Mouse (Mus musculus): ENCODE measurements around the gene Uba2. TPM values are rescaled to one million over a fixed set of nuclear protein-coding genes. Genes with fewer than 3 reads are reported as not detected.
A peak's percentile ranks its signal among the peaks of the same experiment; 100 is the strongest.

Gene Uba2
- polyA plus RNA-seq, 1 experiment from 2014 or later = 50.2 TPM

- Histone ChIP-seq H3K9ac (ENCODE audit: low read depth, low read length) (no peak overlapping the region), H3K4me3 (ENCODE audit: low read depth, low read length) (no peak overlapping the region), H3K27me3 (replicated peaks; ENCODE audit: control insufficient read depth, insufficient read depth, low read length) (no peaks in the 10 kb centered on the region), H3K4me2 (replicated peaks; ENCODE audit: low read depth) (no peak overlapping the region), H3K9me3 (ENCODE audit: control insufficient read depth) (no peaks in the 10 kb centered on the region), H3K27ac (ENCODE audit: low read depth, low read length) (no peak overlapping the region), H3K4me1 (replicated peaks; ENCODE audit: control insufficient read depth, insufficient read depth, low read length) (no peaks in the 10 kb centered on the region), H3K36me3 (ENCODE audit: control insufficient read depth, insufficient read depth) (peaks cover 46% of the 10 kb centered on the region; the same call in 1 of the 2 replicates)
- 68% methylated on average over 3 of the region's 3 CpGs for WGBS
- ATAC-seq = peak; percentile 25; the same call in 1 of the 2 replicates
- no peak for TF ChIP-seq CTCF (IDR thresholded peaks at IDR 0.05; ENCODE audit: low read depth)
Measured at GRCm38 (mm10) chr7:34116601-34117000, 52.8 kb downstream of the Uba2 start.

- no peak overlapping the region for H3K4me3 ChIP-seq (ENCODE audit: low read depth, low read length)
- no peaks in the 10 kb centered on the region for H3K9me3 ChIP-seq (ENCODE audit: control insufficient read depth)
- H3K27me3 ChIP-seq (replicated peaks; ENCODE audit: control insufficient read depth, insufficient read depth, low read length) = no peaks in the 10 kb centered on the region
- no peak overlapping the region for H3K27ac ChIP-seq (ENCODE audit: low read depth, low read length)
- ATAC-seq = no peak
- H3K4me1 ChIP-seq (replicated peaks; ENCODE audit: control insufficient read depth, insufficient read depth, low read length) = no peaks in the 10 kb centered on the region
- TF ChIP-seq CTCF (IDR thresholded peaks at IDR 0.05; ENCODE audit: low read depth) = no peak
- WGBS = 73% methylated on average over 5 of the region's 5 CpGs
- no peak overlapping the region for H3K4me2 ChIP-seq (replicated peaks; ENCODE audit: low read depth)
- H3K36me3 ChIP-seq (ENCODE audit: control insufficient read depth, insufficient read depth) = peaks cover 12% of the 10 kb centered on the region; the same call in 1 of the 2 replicates
- no peak overlapping the region for H3K9ac ChIP-seq (ENCODE audit: low read depth, low read length)
Measured at GRCm38 (mm10) chr7:34109190-34109589, 60.2 kb downstream of the Uba2 start.

- TF ChIP-seq CTCF (IDR thresholded peaks at IDR 0.05; ENCODE audit: low read depth) = no peak
- no peaks in the 10 kb centered on the region for H3K9me3 ChIP-seq (ENCODE audit: control insufficient read depth)
- no peak overlapping the region for H3K4me2 ChIP-seq (replicated peaks; ENCODE audit: low read depth)
- no peaks in the 10 kb centered on the region for H3K4me1 ChIP-seq (replicated peaks; ENCODE audit: control insufficient read depth, insufficient read depth, low read length)
- H3K27ac ChIP-seq (ENCODE audit: low read depth, low read length) = no peak overlapping the region
- no peaks in the 10 kb centered on the region for H3K27me3 ChIP-seq (replicated peaks; ENCODE audit: control insufficient read depth, insufficient read depth, low read length)
- no peak overlapping the region for H3K4me3 ChIP-seq (ENCODE audit: low read depth, low read length)
- ATAC-seq = no peak
- H3K36me3 ChIP-seq (ENCODE audit: control insufficient read depth, insufficient read depth) = no peaks in the 10 kb centered on the region
- H3K9ac ChIP-seq (ENCODE audit: low read depth, low read length) = no peak overlapping the region
Measured at GRCm38 (mm10) chr7:34101276-34101675, 68.1 kb downstream of the Uba2 start.

- H3K9ac ChIP-seq (ENCODE audit: low read depth, low read length) = no peak overlapping the region
- no peak overlapping the region for H3K4me2 ChIP-seq (replicated peaks; ENCODE audit: low read depth)
- H3K4me1 ChIP-seq (replicated peaks; ENCODE audit: control insufficient read depth, insufficient read depth, low read length) = no peaks in the 10 kb centered on the region
- TF ChIP-seq CTCF (IDR thresholded peaks at IDR 0.05; ENCODE audit: low read depth) = no peak
- H3K4me3 ChIP-seq (ENCODE audit: low read depth, low read length) = no peak overlapping the region
- 77% methylated on average over 2 of the region's 2 CpGs for WGBS
- H3K9me3 ChIP-seq (ENCODE audit: control insufficient read depth) = no peaks in the 10 kb centered on the region
- no peak overlapping the region for H3K27ac ChIP-seq (ENCODE audit: low read depth, low read length)
- ATAC-seq = no peak
- H3K27me3 ChIP-seq (replicated peaks; ENCODE audit: control insufficient read depth, insufficient read depth, low read length) = no peaks in the 10 kb centered on the region
- no peaks in the 10 kb centered on the region for H3K36me3 ChIP-seq (ENCODE audit: control insufficient read depth, insufficient read depth)
Measured at GRCm38 (mm10) chr7:34100002-34100401, 69.4 kb downstream of the Uba2 start.

GRCm38 (mm10) chr7:34094911-34095481 is 74.4 kb downstream of the Uba2 start, which contains the start of gene Scgb1b30:
Gene Scgb1b30 (plus strand): TSS chr7:34095431.
- Histone ChIP-seq H3K27me3 (replicated peaks; ENCODE audit: control insufficient read depth, insufficient read depth, low read length) (no peaks in the 10 kb centered on the region), H3K27ac (ENCODE audit: low read depth, low read length) (no peak within 1 kb of the TSS), H3K4me2 (replicated peaks; ENCODE audit: low read depth) (no peak within 1 kb of the TSS), H3K9ac (ENCODE audit: low read depth, low read length) (no peak within 1 kb of the TSS), H3K4me1 (replicated peaks; ENCODE audit: control insufficient read depth, insufficient read depth, low read length) (no peaks in the 10 kb centered on the region), H3K4me3 (ENCODE audit: low read depth, low read length) (no peak within 1 kb of the TSS), H3K9me3 (ENCODE audit: control insufficient read depth) (no peaks in the 10 kb centered on the region), H3K36me3 (ENCODE audit: control insufficient read depth, insufficient read depth) (no peaks in the 10 kb centered on the region)
- WGBS = 72% methylated on average over 3 of the region's 3 CpGs
- no peak for TF ChIP-seq CTCF (IDR thresholded peaks at IDR 0.05; ENCODE audit: low read depth)
- no peak for ATAC-seq

Other genes with a start within 250 kb of the Uba2 start
- gene Scgb2b26, start 224.6 kb downstream of the Uba2 start, polyA plus RNA-seq (2015; fragmentation: Nextera tagmentation; extraction: Ambion mirVana) = not detected in 2 replicates
- gene Scgb2b27, start 155.7 kb downstream of the Uba2 start, polyA plus RNA-seq (2015; fragmentation: Nextera tagmentation; extraction: Ambion mirVana) = not detected in 2 replicates
- gene Scgb1b27, start 148.1 kb downstream of the Uba2 start, polyA plus RNA-seq (2015; fragmentation: Nextera tagmentation; extraction: Ambion mirVana) = not detected in 2 replicates
- not detected in 2 replicates for gene Scgb1b30, start 74.2 kb downstream of the Uba2 start, polyA plus RNA-seq (2015; fragmentation: Nextera tagmentation; extraction: Ambion mirVana)
- 3.2 TPM in 2 replicates for gene Wtip, start 36.3 kb downstream of the Uba2 start, polyA plus RNA-seq (2015; fragmentation: Nextera tagmentation; extraction: Ambion mirVana)
- 26.3 and 26.7 TPM in 2 replicates for gene Pdcd2l, start 27.1 kb upstream of the Uba2 start, polyA plus RNA-seq (2015; fragmentation: Nextera tagmentation; extraction: Ambion mirVana)
- 179 and 180 TPM in 2 replicates for gene Gpi1, start 60.7 kb upstream of the Uba2 start, polyA plus RNA-seq (2015; fragmentation: Nextera tagmentation; extraction: Ambion mirVana)
- not detected in 2 replicates for gene Gm6096, start 81.4 kb upstream of the Uba2 start, polyA plus RNA-seq (2015; fragmentation: Nextera tagmentation; extraction: Ambion mirVana)
- 18.6 and 21.2 TPM in 2 replicates for gene 4931406P16Rik, start 144.0 kb upstream of the Uba2 start, polyA plus RNA-seq (2015; fragmentation: Nextera tagmentation; extraction: Ambion mirVana)
- 46.7 and 47.1 TPM in 2 replicates for gene Lsm14a, start 223.7 kb upstream of the Uba2 start, polyA plus RNA-seq (2015; fragmentation: Nextera tagmentation; extraction: Ambion mirVana)